Mouse (Mus musculus) CH12.LX (cell line): ENCODE measurements at regions not wholly inside any gene's neighbourhood (a gene's known extent, or its start where the extent isn't known, plus 50 kb on each side); places are given as distances from the start of the nearest gene placed in this dataset.
A peak's percentile ranks its signal among the peaks of the same experiment; 100 is the strongest.

Experiments
- BHLHE40 ChIP-seq: IDR thresholded peaks from 2 replicates; pipeline ENCODE4 v1.6.1; 2011; ENCODE audit warnings: mild to moderate bottlenecking, low read depth, low read length, improper control_type of control experiment
- CTCF ChIP-seq, 2 experiments: IDR thresholded peaks in 1 of 2; conservative IDR thresholded peaks in 1 of 2; 2 replicates each; pipeline ENCODE4 v1.5.1; 2011 to 2012; ENCODE audit warnings: low read depth in 2 of 2, low read length in 2 of 2, improper control_type of control experiment in 1 of 2, inconsistent platforms in 1 of 2, mild to moderate bottlenecking in 1 of 2, moderate library complexity in 1 of 2
- E2F4 ChIP-seq: IDR thresholded peaks from 2 replicates; pipeline ENCODE4 v1.6.1; 2011; ENCODE audit warnings: low read depth, low read length, improper control_type of control experiment; ENCODE audit not compliant: insufficient replicate concordance
- GABPA ChIP-seq: IDR thresholded peaks from 2 replicates; pipeline ENCODE4 v1.6.1; 2012; ENCODE audit warnings: low read depth, low read length, improper control_type of control experiment, inconsistent platforms; ENCODE audit not compliant: insufficient replicate concordance
- MEF2A ChIP-seq: IDR thresholded peaks from 2 replicates; pipeline ENCODE4 v1.6.1; 2014; ENCODE audit warnings: low read depth, mild to moderate bottlenecking, inconsistent platforms, low read length, improper control_type of control experiment, borderline replicate concordance
- MYC ChIP-seq: IDR thresholded peaks from 2 replicates; pipeline ENCODE4 v1.6.1; 2011; ENCODE audit warnings: low read depth, mild to moderate bottlenecking, improper control_type of control experiment, low read length
- POLR2A ChIP-seq: IDR thresholded peaks from 2 replicates; pipeline ENCODE4 v1.6.1; 2011; ENCODE audit warnings: low read depth, mild to moderate bottlenecking, improper control_type of control experiment, low read length
- SIN3A ChIP-seq: IDR thresholded peaks from 2 replicates; pipeline ENCODE4 v1.6.1; 2012; ENCODE audit warnings: low read length, improper control_type of control experiment, inconsistent platforms
- TBP ChIP-seq: conservative IDR thresholded peaks from 2 replicates; pipeline ENCODE4 v1.6.1; 2011; ENCODE audit warnings: low read depth, low read length, improper control_type of control experiment
- TCF12 ChIP-seq: IDR thresholded peaks from 2 replicates; pipeline ENCODE4 v1.6.1; 2014; ENCODE audit warnings: low read depth, mild to moderate bottlenecking, inconsistent platforms, low read length, improper control_type of control experiment
- USF1 ChIP-seq: IDR thresholded peaks from 2 replicates; pipeline ENCODE4 v1.6.1; 2014; ENCODE audit warnings: low read depth, mild to moderate bottlenecking, inconsistent platforms, low read length, improper control_type of control experiment
- USF2 ChIP-seq: conservative IDR thresholded peaks from 2 replicates; pipeline ENCODE4 v1.6.1; 2011; ENCODE audit warnings: low read depth, low read length, improper control_type of control experiment
- ZNF384 ChIP-seq: IDR thresholded peaks from 2 replicates; pipeline ENCODE4 v1.6.1; 2012; ENCODE audit warnings: low read depth, low read length, improper control_type of control experiment, inconsistent platforms

DNA sequence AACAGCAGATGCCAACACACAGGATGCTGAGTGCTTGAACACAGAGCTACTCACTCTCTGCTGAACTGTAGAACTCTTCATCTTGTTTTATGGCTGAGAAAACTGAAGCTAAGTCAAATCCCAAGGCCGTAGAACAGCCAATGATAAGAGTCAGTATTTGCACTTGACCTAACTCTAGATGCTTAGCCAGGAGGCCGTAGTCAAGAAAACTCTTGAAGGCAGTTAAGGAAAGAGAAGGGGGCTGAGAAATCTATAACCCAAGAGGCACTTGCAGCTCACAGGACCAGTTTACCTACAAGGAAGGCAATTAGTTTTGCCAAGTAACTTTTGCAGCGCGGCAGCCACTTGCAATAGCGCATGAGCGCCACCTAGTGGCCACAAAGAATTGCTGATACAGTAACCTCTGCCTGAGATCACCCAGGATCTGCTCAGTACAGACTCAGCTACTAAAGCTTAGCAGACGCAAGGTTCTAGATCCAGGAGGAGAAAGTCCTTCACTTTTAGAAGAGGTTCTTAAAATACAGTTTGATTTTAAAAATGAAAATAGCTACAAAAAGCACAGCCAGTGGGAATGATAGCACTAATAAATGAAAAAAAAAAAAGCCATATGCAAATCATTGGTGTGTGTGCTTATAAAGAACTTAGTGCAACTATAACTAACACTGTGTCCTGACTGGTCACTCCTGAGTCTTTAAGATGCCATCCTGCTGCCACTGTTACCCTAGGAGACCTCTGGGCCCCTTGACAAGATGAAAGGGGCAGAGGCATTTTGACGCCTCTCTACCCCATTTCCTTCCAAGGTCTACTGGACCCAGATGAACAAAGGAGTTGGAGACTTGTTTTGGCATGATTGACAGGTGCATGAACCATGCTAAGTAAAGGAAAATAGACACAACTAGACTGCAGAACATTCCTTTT is 149.5 kb downstream of the Setd4 start:
- TF ChIP-seq POLR2A, result no peak
- peak; percentile 97 to 98 for TF ChIP-seq CTCF (conservative IDR thresholded peaks at IDR 0.05 in 1 of 2, IDR thresholded peaks at IDR 0.05 in 1 of 2; ENCODE audit: low read depth in 2 of 2, low read length in 2 of 2)
- TF ChIP-seq MYC, result no peak
- no peak for TF ChIP-seq TCF12
- TF ChIP-seq USF2, result no peak
- no peak for TF ChIP-seq USF1
- no peak for TF ChIP-seq BHLHE40
- no peak for TF ChIP-seq GABPA
- no peak for TF ChIP-seq TBP
- TF ChIP-seq MEF2A, result 0 out of 2 replicates have a peak, but pooled peaks have one; percentile 27
- 0 out of 2 replicates have a peak, but pooled peaks have one; percentile 42 for TF ChIP-seq E2F4
- peak; percentile 52 for TF ChIP-seq ZNF384
- no peak for TF ChIP-seq SIN3A
